Mouse (Mus musculus) forebrain, embryonic 14.5 days (tissue): Measurements from ENCODE around the gene Eef1akmt3. TPM values are rescaled to one million over a fixed set of nuclear protein-coding genes. Genes with fewer than 3 reads are reported as not detected.
A peak's percentile ranks its signal among the peaks of the same experiment; 100 is the strongest.

Experiments used
- ATAC-seq: fragments of 200-750 bp; cut with Nextera tagmentation; 2 replicates; pipeline ENCODE4 v1.8.0; 2017; ENCODE audit warnings: mild to moderate bottlenecking, moderate library complexity
- DNase-seq: peaks from one replicate; pipeline ENCODE4 v3.0.0-alpha.2; 2015; ENCODE audit warnings: low spot score
- H3K27ac ChIP-seq: fragments of 300-500 bp; sonication (generic); 2 replicates; pipeline ENCODE4 v1.5.1; 2014; ENCODE audit warnings: low read depth, mild to moderate bottlenecking, control low read depth, low read length, moderate library complexity
- H3K27me3 ChIP-seq: fragments of 300-500 bp; sonication (generic); replicated peaks from 2 replicates; pipeline ENCODE4 v1.6.1; 2014; ENCODE audit warnings: low read length, control low read depth, mixed read lengths; ENCODE audit not compliant: control insufficient read depth, insufficient read depth
- H3K36me3 ChIP-seq: fragments of 300-500 bp; sonication (generic); 2 replicates; pipeline ENCODE4 v1.6.1; 2014; ENCODE audit warnings: low read length, control low read depth; ENCODE audit not compliant: control insufficient read depth, insufficient read depth
- H3K4me1 ChIP-seq: fragments of 300-500 bp; sonication (generic); 2 replicates; pipeline ENCODE4 v1.6.1; 2014; ENCODE audit warnings: antibody characterized with exemption, low read length, control low read depth; ENCODE audit not compliant: control insufficient read depth, insufficient read depth
- H3K4me2 ChIP-seq: fragments of 300-500 bp; sonication (generic); 2 replicates; pipeline ENCODE4 v1.6.1; 2014; ENCODE audit warnings: mild to moderate bottlenecking, control low read depth, low read length
- H3K4me3 ChIP-seq: fragments of 300-500 bp; sonication (generic); 2 replicates; pipeline ENCODE4 v1.5.1; 2014; ENCODE audit warnings: low read depth, low read length, control low read depth
- H3K9ac ChIP-seq: fragments of 300-500 bp; sonication (generic); 2 replicates; pipeline ENCODE4 v1.6.1; 2014; ENCODE audit warnings: mild to moderate bottlenecking, low read length, control low read depth, moderate library complexity
- H3K9me3 ChIP-seq: fragments of 300-500 bp; sonication (generic); replicated peaks from 2 replicates; pipeline ENCODE4 v1.6.1; 2016; ENCODE audit warnings: low read length, control low read depth, mixed read lengths; ENCODE audit not compliant: control insufficient read depth
- WGBS: fragments of 180-500 bp; shearing (Covaris S2); extraction: QIAGEN DNeasy Blood & Tissue Kit; methylation state at CpG from one replicate; pipeline ENCODE4 v1.1.7; 2014; 5-methylcytosine and 5-hydroxymethylcytosine counted together
- polyA plus RNA-seq: library from polyadenylated mRNA; unstranded; fragments of >200 nt; fragmentation: Nextera tagmentation; extraction: Ambion mirVana; gene quantifications from 2 replicates; pipeline ENCODE4 v1.2.1, GENCODE M21; 2014

The Eef1akmt3 gene
- 0.06 TPM in 1 of 2 replicates, not detected in the other for polyA plus RNA-seq

GRCm38 (mm10) chr10:127041274-127041766, at the start of gene Eef1akmt3, which contains the start of gene Mettl1:
TSS of gene Eef1akmt3 (minus strand) at chr10:127041513.
TSS of gene Mettl1 (plus strand) at chr10:127041414.
- no peaks in the 10 kb centered on the region for H3K27me3 ChIP-seq
- no peak within 1 kb of the TSS for H3K27ac ChIP-seq
- peaks cover 9% of the 10 kb centered on the region; the same call in 1 of the 2 replicates for H3K36me3 ChIP-seq
- peak within 1 kb of the TSS; percentile 70 for H3K4me3 ChIP-seq
- H3K4me2 ChIP-seq = peak within 1 kb of the TSS; percentile 96
- ATAC-seq (peak; percentile 80), DNase-seq (peak; percentile 36)
- WGBS = under 1% methylated on average over 28 of the region's 28 CpGs
- H3K4me1 ChIP-seq = peaks cover 3% of the 10 kb centered on the region; the same call in 1 of the 2 replicates
- H3K9me3 ChIP-seq = no peaks in the 10 kb centered on the region
- peak within 1 kb of the TSS; percentile 71 for H3K9ac ChIP-seq

- DNase-seq = peak; percentile 71
Measured at GRCm38 (mm10) chr10:127090560-127091411, 49.5 kb upstream of the Eef1akmt3 start.

GRCm38 (mm10) chr10:127085633-127086032, 44.3 kb upstream of the Eef1akmt3 start:
- no peak for DNase-seq
- Histone ChIP-seq H3K27me3 (peaks cover 51% of the 10 kb centered on the region), H3K9me3 (no peaks in the 10 kb centered on the region)

More at GRCm38 (mm10) chr10:127090560-127091411, 49.5 kb upstream of the Eef1akmt3 start:
- Histone ChIP-seq H3K36me3 (peaks cover 20% of the 10 kb centered on the region), H3K4me3 (peak overlapping the region; percentile 26), H3K27ac (no peak overlapping the region), H3K4me2 (peak overlapping the region; percentile 55), H3K27me3 (peaks cover 41% of the 10 kb centered on the region), H3K9ac (peak overlapping the region; percentile 48), H3K4me1 (peaks cover 18% of the 10 kb centered on the region), H3K9me3 (no peaks in the 10 kb centered on the region)
- WGBS = 6% methylated on average over 57 of the region's 57 CpGs
- ATAC-seq = peak; percentile 43

DNA sequence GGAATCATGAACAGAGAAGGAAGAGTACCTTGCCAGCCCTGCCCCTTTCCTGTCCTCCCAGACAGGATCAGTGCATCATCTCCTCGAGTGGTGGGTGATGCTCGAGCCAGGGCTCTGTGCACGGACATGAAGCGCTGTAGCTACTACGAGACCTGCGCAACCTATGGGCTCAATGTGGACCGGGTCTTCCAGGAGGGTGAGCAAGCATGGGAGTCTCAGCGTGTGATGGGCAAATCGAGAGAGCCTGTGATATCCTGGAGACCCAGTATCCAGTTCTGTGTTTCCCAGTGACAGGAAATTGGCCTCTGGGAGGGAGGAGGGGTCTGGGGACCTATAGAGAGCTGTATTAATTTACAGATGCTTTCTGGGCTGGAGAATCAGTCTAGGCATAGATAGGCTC, 43.7 kb upstream of the Eef1akmt3 start:
- Histone ChIP-seq H3K36me3 (peaks cover 10% of the 10 kb centered on the region; the same call in 1 of the 2 replicates), H3K4me2 (no peak overlapping the region), H3K4me3 (no peak overlapping the region), H3K27ac (no peak overlapping the region), H3K4me1 (peaks cover 17% of the 10 kb centered on the region), H3K9me3 (no peaks in the 10 kb centered on the region), H3K27me3 (peaks cover 51% of the 10 kb centered on the region), H3K9ac (no peak overlapping the region)
- ATAC-seq (no peak), DNase-seq (no peak)
- 85% methylated on average over 9 of the region's 9 CpGs for WGBS

More at GRCm38 (mm10) chr10:127085633-127086032, 44.3 kb upstream of the Eef1akmt3 start:
- no peak overlapping the region for H3K4me3 ChIP-seq
- no peak overlapping the region for H3K4me2 ChIP-seq
- no peak overlapping the region for H3K9ac ChIP-seq
- H3K36me3 ChIP-seq = peaks cover 10% of the 10 kb centered on the region; the same call in 1 of the 2 replicates
- WGBS = 63% methylated on average over 6 of the region's 6 CpGs
- H3K4me1 ChIP-seq = peaks cover 15% of the 10 kb centered on the region
- H3K27ac ChIP-seq = no peak overlapping the region
- ATAC-seq = no peak

DNA sequence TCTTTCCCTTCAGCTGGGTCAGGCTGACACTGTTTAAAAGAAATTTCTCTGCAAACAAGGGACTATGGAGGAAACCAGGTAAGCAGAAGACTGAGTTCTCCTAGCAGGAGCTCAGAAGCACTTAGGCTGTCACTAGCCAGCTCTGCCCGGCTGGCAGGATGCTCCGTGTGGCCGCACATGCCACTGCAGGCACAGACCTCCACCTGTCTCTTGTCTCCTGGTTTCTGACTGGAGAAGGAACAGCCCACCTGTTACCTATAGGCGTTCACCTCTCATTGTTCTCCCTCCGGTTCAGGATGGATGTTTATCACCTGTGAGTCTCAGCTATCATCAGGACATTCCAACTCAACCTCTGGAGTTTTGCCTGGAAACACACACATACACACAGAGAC, 42.6 kb upstream of the Eef1akmt3 start:
- H3K36me3 ChIP-seq = peaks cover 10% of the 10 kb centered on the region; the same call in 1 of the 2 replicates
- WGBS = 40% methylated on average over 5 of the region's 5 CpGs
- no peaks in the 10 kb centered on the region for H3K9me3 ChIP-seq
- H3K4me2 ChIP-seq = no peak overlapping the region
- peaks cover 43% of the 10 kb centered on the region for H3K27me3 ChIP-seq
- H3K4me3 ChIP-seq = no peak overlapping the region
- H3K27ac ChIP-seq = no peak overlapping the region
- DNase-seq = no peak
- no peak for ATAC-seq
- H3K9ac ChIP-seq = no peak overlapping the region
- peaks cover 20% of the 10 kb centered on the region for H3K4me1 ChIP-seq

DNA sequence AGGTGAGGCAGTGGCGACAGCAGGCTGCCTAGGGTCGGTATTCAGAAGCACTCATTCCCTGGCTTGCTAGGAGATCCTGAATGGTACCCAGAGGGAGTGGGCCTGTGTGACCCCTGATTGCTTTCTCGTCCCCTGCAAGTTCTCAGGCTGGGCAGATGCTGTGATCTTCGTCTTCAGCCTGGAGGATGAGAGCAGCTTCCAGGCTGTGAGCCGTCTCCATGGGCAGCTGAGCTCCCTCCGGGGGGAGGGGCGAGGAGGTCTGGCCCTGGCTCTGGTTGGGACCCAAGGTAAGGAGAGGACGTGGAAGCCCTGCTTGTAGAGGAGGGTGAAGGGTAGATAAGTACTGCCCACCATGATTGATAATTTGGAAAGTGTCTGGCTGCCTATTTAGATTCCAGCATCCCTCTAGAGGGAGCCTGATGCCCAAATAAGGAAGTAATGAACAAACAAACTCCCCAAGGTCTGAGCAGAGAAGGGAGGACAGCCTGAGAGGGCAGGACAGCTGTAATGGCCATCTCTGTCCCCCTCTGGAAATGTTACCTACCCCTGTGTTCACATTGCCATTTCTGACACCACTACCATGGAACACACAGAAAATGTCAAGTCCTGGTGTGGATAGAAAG, 42.1 kb upstream of the Eef1akmt3 start:
- Histone ChIP-seq H3K4me1 (peaks cover 21% of the 10 kb centered on the region), H3K9me3 (no peaks in the 10 kb centered on the region), H3K27me3 (peaks cover 41% of the 10 kb centered on the region), H3K36me3 (peaks cover 10% of the 10 kb centered on the region; the same call in 1 of the 2 replicates), H3K4me3 (no peak overlapping the region), H3K4me2 (no peak overlapping the region), H3K27ac (no peak overlapping the region), H3K9ac (no peak overlapping the region)
- ATAC-seq = no peak
- WGBS = 43% methylated on average over 8 of the region's 8 CpGs
- DNase-seq = no peak

DNA sequence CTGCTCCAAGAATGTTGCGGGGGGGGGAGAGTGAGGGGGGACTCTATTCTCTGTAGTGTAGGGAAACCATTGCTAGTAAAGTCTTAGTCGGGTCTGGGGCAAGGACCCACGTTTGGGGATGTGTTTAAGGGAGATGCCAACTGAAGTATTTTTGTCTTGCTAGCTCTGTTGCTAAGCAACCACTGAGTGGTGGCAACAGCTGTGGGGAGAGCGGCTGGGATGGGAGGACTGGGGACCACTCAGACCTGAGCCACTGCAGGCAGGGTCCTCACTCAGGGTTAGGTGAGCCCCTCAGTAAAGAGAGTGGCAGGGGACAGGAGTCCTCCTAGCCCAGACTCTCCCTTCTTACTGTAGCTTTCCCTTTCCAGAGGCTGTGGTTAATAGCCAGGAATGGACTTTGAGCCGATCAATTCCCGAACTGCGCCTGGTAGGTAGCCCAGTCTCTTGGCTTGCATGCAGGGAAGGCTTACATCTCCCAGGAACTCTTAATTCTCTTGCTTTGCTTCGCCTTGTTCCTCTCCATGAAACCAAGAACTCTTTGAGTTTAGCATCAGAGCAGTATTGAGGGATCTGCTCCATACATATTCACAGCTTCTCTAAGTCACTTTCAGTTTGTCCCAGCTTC, 40.8 kb upstream of the Eef1akmt3 start:
- H3K27me3 ChIP-seq = peaks cover 37% of the 10 kb centered on the region
- H3K36me3 ChIP-seq = peaks cover 10% of the 10 kb centered on the region; the same call in 1 of the 2 replicates
- WGBS = 24% methylated on average over 8 of the region's 8 CpGs

More for the DNA sequence above, 40.8 kb upstream of the Eef1akmt3 start:
- Histone ChIP-seq H3K4me1 (peaks cover 31% of the 10 kb centered on the region), H3K4me2 (peak overlapping the region; percentile 97), H3K9me3 (no peaks in the 10 kb centered on the region), H3K4me3 (peak overlapping the region; percentile 74), H3K9ac (peak overlapping the region; percentile 85), H3K27ac (no peak overlapping the region)
- DNase-seq (peak; percentile 84), ATAC-seq (peak; percentile 27)
